In the genomic region with DNA sequence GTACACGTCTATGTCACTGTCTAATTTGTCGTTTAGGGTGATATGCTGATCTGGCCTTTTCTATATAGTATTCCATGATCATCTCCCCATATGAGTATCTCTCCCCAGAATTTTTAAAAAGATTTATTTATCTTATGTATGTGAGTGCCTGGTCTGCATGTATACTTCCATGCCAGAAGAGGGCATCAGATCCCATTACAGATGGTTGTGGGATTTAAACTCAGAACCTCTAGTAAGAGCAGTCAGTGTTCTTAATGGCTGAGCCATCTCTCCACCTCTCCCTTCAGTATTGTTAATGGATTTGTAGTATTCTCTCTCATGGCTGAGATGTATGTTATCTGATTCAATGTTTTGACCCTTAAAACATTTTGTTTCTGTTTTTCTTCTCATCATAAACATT, we compare ENCODE assay signal across 23 mouse cellular contexts. TPM values are rescaled to one million over a fixed set of nuclear protein-coding genes. Genes with fewer than 3 reads are reported as not detected.
DNase-seq lines count a peak whose midpoint lies in the region; ATAC-seq and TF ChIP-seq lines count a peak whose summit lies in the region.
"Had no signal": no experiment of that assay in that cellular context is flagged by ENCODE, and none has a peak within 500 bp of the region (broad histone marks: within the 10 kb centered on the region; RNA-seq: fewer than 3 reads in every experiment).

No protein-coding gene starts in this region.

- no peak for ATAC-seq in intestine, postnatal 0 days
- ATAC-seq in intestine, embryonic 16.5 days = no peak
- ATAC-seq in midbrain, postnatal 0 days (ENCODE audit: low FRiP score) = no peak
- no peak for ATAC-seq in midbrain, embryonic 16.5 days
- no peak for ATAC-seq in liver, embryonic 14.5 days (ENCODE audit: insufficient read depth)
- ATAC-seq: forebrain, embryonic 16.5 days had no signal

- no peaks in the 10 kb centered on the region for H3K27me3 ChIP-seq in intestine, postnatal 0 days (replicated peaks; ENCODE audit: control insufficient read depth, insufficient read depth, low read length)
- H3K27me3 ChIP-seq in intestine, embryonic 16.5 days (replicated peaks; ENCODE audit: control insufficient read depth, insufficient read depth, low read length) = no peaks in the 10 kb centered on the region
- H3K27me3 ChIP-seq in midbrain, postnatal 0 days (ENCODE audit: insufficient read depth, low read length) = no peaks in the 10 kb centered on the region
- no peaks in the 10 kb centered on the region for H3K27me3 ChIP-seq in midbrain, embryonic 16.5 days (ENCODE audit: control insufficient read depth, insufficient read depth, low read depth, low read length)
- no peaks in the 10 kb centered on the region for H3K27me3 ChIP-seq in liver, embryonic 14.5 days (ENCODE audit: control insufficient read depth, insufficient read depth, low read length)
- H3K27me3 ChIP-seq: embryonic facial prominence, embryonic 15.5 days; heart, embryonic 13.5 days; hindbrain, embryonic 12.5 days; limb, embryonic 12.5 days; midbrain, embryonic 12.5 days had no signal

- no peaks in the 10 kb centered on the region for H3K9me3 ChIP-seq in intestine, postnatal 0 days (ENCODE audit: control insufficient read depth)
- H3K9me3 ChIP-seq in intestine, embryonic 16.5 days (ENCODE audit: control insufficient read depth, low read length) = no peaks in the 10 kb centered on the region
- H3K9me3 ChIP-seq in midbrain, postnatal 0 days (ENCODE audit: low read length) = no peaks in the 10 kb centered on the region
- H3K9me3 ChIP-seq in midbrain, embryonic 16.5 days (replicated peaks; ENCODE audit: control insufficient read depth, low read length, poor library complexity, severe bottlenecking) = no peaks in the 10 kb centered on the region
- no peaks in the 10 kb centered on the region for H3K9me3 ChIP-seq in liver, embryonic 14.5 days (ENCODE audit: control insufficient read depth, low read length)
- H3K9me3 ChIP-seq: embryonic facial prominence, embryonic 15.5 days; heart, embryonic 13.5 days; hindbrain, embryonic 12.5 days; limb, embryonic 12.5 days; midbrain, embryonic 12.5 days had no signal

- no peaks in the 10 kb centered on the region for H3K4me1 ChIP-seq in intestine, postnatal 0 days (replicated peaks; ENCODE audit: control insufficient read depth, insufficient read depth, low read length)
- no peaks in the 10 kb centered on the region for H3K4me1 ChIP-seq in intestine, embryonic 16.5 days (ENCODE audit: control insufficient read depth, insufficient read depth, low read length)
- no peaks in the 10 kb centered on the region for H3K4me1 ChIP-seq in midbrain, postnatal 0 days (ENCODE audit: insufficient read depth, low read length)
- H3K4me1 ChIP-seq in midbrain, embryonic 16.5 days (ENCODE audit: control insufficient read depth, insufficient read depth, low read length) = 0 out of 2 replicates have a peak, but pooled peaks cover 2% of the 10 kb centered on the region
- peaks cover 0 to 2% of the 10 kb centered on the region in 2 experiments; a peak in 1 of 4 replicates for H3K4me1 ChIP-seq in liver, embryonic 14.5 days (replicated peaks; ENCODE audit: control insufficient read depth in 2 of 2, insufficient read depth in 2 of 2, low read length in 1 of 2)
- H3K4me1 ChIP-seq: embryonic facial prominence, embryonic 15.5 days; heart, embryonic 13.5 days; hindbrain, embryonic 12.5 days; limb, embryonic 12.5 days had no signal

- H3K9ac ChIP-seq in intestine, postnatal 0 days (ENCODE audit: low read depth, low read length) = no peak overlapping the region
- no peak overlapping the region for H3K9ac ChIP-seq in intestine, embryonic 16.5 days (ENCODE audit: low read depth, low read length)
- no peak overlapping the region for H3K9ac ChIP-seq in midbrain, postnatal 0 days (replicated peaks; ENCODE audit: low read length, poor library complexity, severe bottlenecking)
- H3K9ac ChIP-seq in midbrain, embryonic 16.5 days (ENCODE audit: low read depth, low read length) = no peak overlapping the region
- no peak overlapping the region for H3K9ac ChIP-seq in liver, embryonic 14.5 days (replicated peaks)
- H3K9ac ChIP-seq: embryonic facial prominence, embryonic 15.5 days; heart, embryonic 13.5 days; hindbrain, embryonic 12.5 days; limb, embryonic 12.5 days; midbrain, embryonic 12.5 days had no signal

- H3K4me2 ChIP-seq in intestine, postnatal 0 days (replicated peaks; ENCODE audit: low read depth) = no peak overlapping the region
- H3K4me2 ChIP-seq in intestine, embryonic 16.5 days (ENCODE audit: low read depth, low read length) = no peak overlapping the region
- H3K4me2 ChIP-seq in midbrain, postnatal 0 days (ENCODE audit: low read depth, low read length, poor library complexity, severe bottlenecking) = no peak overlapping the region
- no peak overlapping the region for H3K4me2 ChIP-seq in midbrain, embryonic 16.5 days (ENCODE audit: low read length)
- H3K4me2 ChIP-seq in liver, embryonic 14.5 days (ENCODE audit: low read depth) = no peak overlapping the region
- H3K4me2 ChIP-seq: embryonic facial prominence, embryonic 15.5 days; heart, embryonic 13.5 days; hindbrain, embryonic 12.5 days; limb, embryonic 12.5 days; midbrain, embryonic 12.5 days had no signal

- TF ChIP-seq EP300 in liver, embryonic 14.5 days (IDR thresholded peaks at IDR 0.05; ENCODE audit: low read depth) = no peak

- no peak overlapping the region for H3K4me3 ChIP-seq in intestine, postnatal 0 days (ENCODE audit: low read depth, low read length)
- H3K4me3 ChIP-seq in intestine, embryonic 16.5 days (ENCODE audit: low read length) = no peak overlapping the region
- no peak overlapping the region for H3K4me3 ChIP-seq in midbrain, postnatal 0 days (ENCODE audit: low read depth, low read length)
- no peak overlapping the region for H3K4me3 ChIP-seq in midbrain, embryonic 16.5 days (ENCODE audit: low read depth, low read length)
- H3K4me3 ChIP-seq in liver, embryonic 14.5 days (ENCODE audit: insufficient read depth in 1 of 2, low read depth in 2 of 2, low read length in 2 of 2) = no peak overlapping the region
- H3K4me3 ChIP-seq: embryonic facial prominence, embryonic 15.5 days; heart, embryonic 13.5 days; hindbrain, embryonic 12.5 days; limb, embryonic 12.5 days; midbrain, embryonic 12.5 days had no signal

- no peaks in the 10 kb centered on the region for H3K36me3 ChIP-seq in intestine, postnatal 0 days (ENCODE audit: control insufficient read depth, insufficient read depth)
- H3K36me3 ChIP-seq in intestine, embryonic 16.5 days (ENCODE audit: control insufficient read depth, insufficient read depth, low read length) = no peaks in the 10 kb centered on the region
- H3K36me3 ChIP-seq in midbrain, postnatal 0 days (ENCODE audit: insufficient read depth, low read length) = no peaks in the 10 kb centered on the region
- no peaks in the 10 kb centered on the region for H3K36me3 ChIP-seq in midbrain, embryonic 16.5 days (ENCODE audit: control insufficient read depth, insufficient read depth, low read length)
- H3K36me3 ChIP-seq in liver, embryonic 14.5 days (replicated peaks; ENCODE audit: control insufficient read depth, insufficient read depth, low read depth) = no peaks in the 10 kb centered on the region
- H3K36me3 ChIP-seq: embryonic facial prominence, embryonic 15.5 days; heart, embryonic 13.5 days; hindbrain, embryonic 12.5 days; limb, embryonic 12.5 days; midbrain, embryonic 12.5 days had no signal

- intact Hi-C loops in left cerebral cortex, postnatal 14 days (cut with DNase I) = no loop called here

- WGBS in intestine, postnatal 0 days = 87% methylated on average over 2 of the region's 2 CpGs
- 83% methylated on average over 2 of the region's 2 CpGs for WGBS in intestine, embryonic 16.5 days
- 93% methylated on average over 2 of the region's 2 CpGs for WGBS in midbrain, postnatal 0 days
- WGBS in midbrain, embryonic 16.5 days = 88% methylated on average over 2 of the region's 2 CpGs
- 56% methylated on average over 2 of the region's 2 CpGs for WGBS in liver, embryonic 14.5 days (ENCODE audit: insufficient replicate concordance)

- H3K27ac ChIP-seq in intestine, postnatal 0 days (ENCODE audit: low read depth, low read length) = no peak overlapping the region
- no peak overlapping the region for H3K27ac ChIP-seq in intestine, embryonic 16.5 days (ENCODE audit: low read length)
- H3K27ac ChIP-seq in midbrain, postnatal 0 days (ENCODE audit: low read depth, low read length) = no peak overlapping the region
- no peak overlapping the region for H3K27ac ChIP-seq in midbrain, embryonic 16.5 days (ENCODE audit: low read length)
- H3K27ac ChIP-seq in liver, embryonic 14.5 days = no peak overlapping the region
- H3K27ac ChIP-seq: embryonic facial prominence, embryonic 15.5 days; heart, embryonic 13.5 days; hindbrain, embryonic 12.5 days; limb, embryonic 12.5 days; midbrain, embryonic 12.5 days had no signal

- no peak for DNase-seq in midbrain, postnatal 0 days (ENCODE audit: low spot score)
- DNase-seq in liver, embryonic 14.5 days (ENCODE audit: low read depth in 3 of 3, low spot score in 3 of 3) = no peak
- no peak for DNase-seq in left cerebral cortex, postnatal 14 days (ENCODE audit: low spot score in 2 of 2)
- DNase-seq in spleen, adult 18-20 months = no peak
- DNase-seq: adrenal gland, postnatal 36 days; B cell, adult 2 months; cerebellum, adult 9-10 months; gastrocnemius, postnatal 25 days; heart, adult 18-20 months; heart, postnatal 14 days; kidney, adult 18-20 months; lung, postnatal 10 days; right cerebral cortex, postnatal 14 days; thymus, postnatal 4 days had no signal

- peak; percentile 46 for TF ChIP-seq CTCF in intestine, postnatal 0 days (IDR thresholded peaks at IDR 0.05; ENCODE audit: low read depth)
- peak; percentile 28 for TF ChIP-seq CTCF in midbrain, postnatal 0 days (IDR thresholded peaks at IDR 0.05)
- peak; percentile 52; the same call in 1 of the 2 replicates for TF ChIP-seq CTCF in liver, embryonic 14.5 days (IDR thresholded peaks at IDR 0.05; ENCODE audit: low read depth)

RNA-seq across cellular contexts. Expression of gene Nadk2, which starts 11.2 kb away (rescaled TPM):
- polyA plus RNA-seq in intestine, postnatal 0 days (2015; fragmentation: Nextera tagmentation; extraction: Ambion mirVana) = 37.3 and 38.8 TPM in 2 replicates
- 19.7 and 44.7 TPM in 2 replicates for polyA plus RNA-seq in intestine, embryonic 16.5 days (2015; fragmentation: Nextera tagmentation; extraction: Ambion mirVana)
- 33.7 and 34.3 TPM in 2 replicates for total RNA-seq in midbrain, postnatal 0 days (2014; rRNA removed)
- polyA plus RNA-seq in midbrain, postnatal 0 days (2015; fragmentation: Nextera tagmentation; extraction: Ambion mirVana) = 28.9 and 29.9 TPM in 2 replicates
- 27.8 and 28.2 TPM in 2 replicates for polyA plus RNA-seq in midbrain, embryonic 16.5 days (2015; fragmentation: Nextera tagmentation; extraction: Ambion mirVana)
- 53.8 and 96.0 TPM in 2 replicates for polyA plus RNA-seq in liver, embryonic 14.5 days (2012; rRNA removed)
- 113 and 125 TPM in 2 replicates for polyA plus RNA-seq in liver, embryonic 14.5 days (2014; fragmentation: Nextera tagmentation; extraction: Ambion mirVana)
- total RNA-seq in left cerebral cortex, postnatal 14 days (2021) = 10 to 100 TPM; 40.9 to 46.2 TPM
